Mouse (Mus musculus) telencephalon, adult 2 months (tissue): ENCODE data around the gene Suz12.
"Not testable (repeated sequence)": the region's sequence is repeated elsewhere in the genome, so short reads cannot be mapped to it uniquely, and the experiment has no call there.

Experiments used
- DNase-seq: peaks from one replicate; pipeline ENCODE4 v3.0.0-alpha.2; 2011; ENCODE audit warnings: low read depth, low spot score

Gene Suz12

DNA sequence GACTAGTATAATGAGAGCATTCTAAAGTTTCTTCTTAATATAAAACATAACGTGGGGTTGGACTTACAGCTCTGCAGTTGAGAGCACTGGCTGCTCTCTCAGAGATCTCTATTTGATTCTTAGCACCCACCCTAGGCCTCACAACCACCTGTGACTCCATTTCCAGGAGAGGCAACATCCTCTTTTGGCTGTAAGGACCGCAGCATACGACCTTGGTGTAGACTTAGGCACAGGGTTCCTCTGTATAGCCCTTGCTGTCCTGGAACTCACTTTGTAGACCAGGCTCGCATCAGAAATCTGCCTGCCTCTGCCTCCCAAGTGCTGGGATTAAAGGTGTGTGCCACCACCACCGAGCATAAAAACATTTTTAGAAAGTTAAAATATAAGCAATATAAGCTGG lies 1.3 kb upstream of the Suz12 start:
- no peak for DNase-seq

DNA sequence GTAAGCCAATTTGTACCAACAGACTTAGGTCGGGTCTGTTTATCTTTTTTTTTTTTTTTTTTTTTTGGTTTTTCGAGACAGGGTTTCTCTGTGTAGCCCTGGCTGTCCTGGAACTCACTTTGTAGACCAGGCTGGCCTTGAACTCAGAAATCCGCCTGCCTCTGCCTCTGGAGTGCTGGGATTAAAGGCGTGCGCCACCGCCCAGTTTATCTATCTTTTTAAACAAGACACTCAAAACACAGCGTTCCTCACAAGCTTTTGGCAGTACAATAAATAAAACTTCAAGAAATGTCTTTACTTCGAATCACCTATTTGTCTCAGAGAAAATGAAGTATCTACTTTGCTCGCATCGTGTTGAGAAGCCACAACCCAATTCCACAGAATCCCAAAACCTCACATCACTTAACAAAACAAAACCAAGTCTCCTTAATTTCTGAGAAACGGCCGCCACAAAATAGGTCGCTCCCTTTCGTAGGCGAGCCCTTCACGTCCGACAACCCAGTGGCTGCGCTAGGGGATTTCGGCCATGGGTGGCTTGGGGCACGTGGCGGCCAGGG lies 793 bp upstream of the Suz12 start:
- DNase-seq, result no peak

DNA sequence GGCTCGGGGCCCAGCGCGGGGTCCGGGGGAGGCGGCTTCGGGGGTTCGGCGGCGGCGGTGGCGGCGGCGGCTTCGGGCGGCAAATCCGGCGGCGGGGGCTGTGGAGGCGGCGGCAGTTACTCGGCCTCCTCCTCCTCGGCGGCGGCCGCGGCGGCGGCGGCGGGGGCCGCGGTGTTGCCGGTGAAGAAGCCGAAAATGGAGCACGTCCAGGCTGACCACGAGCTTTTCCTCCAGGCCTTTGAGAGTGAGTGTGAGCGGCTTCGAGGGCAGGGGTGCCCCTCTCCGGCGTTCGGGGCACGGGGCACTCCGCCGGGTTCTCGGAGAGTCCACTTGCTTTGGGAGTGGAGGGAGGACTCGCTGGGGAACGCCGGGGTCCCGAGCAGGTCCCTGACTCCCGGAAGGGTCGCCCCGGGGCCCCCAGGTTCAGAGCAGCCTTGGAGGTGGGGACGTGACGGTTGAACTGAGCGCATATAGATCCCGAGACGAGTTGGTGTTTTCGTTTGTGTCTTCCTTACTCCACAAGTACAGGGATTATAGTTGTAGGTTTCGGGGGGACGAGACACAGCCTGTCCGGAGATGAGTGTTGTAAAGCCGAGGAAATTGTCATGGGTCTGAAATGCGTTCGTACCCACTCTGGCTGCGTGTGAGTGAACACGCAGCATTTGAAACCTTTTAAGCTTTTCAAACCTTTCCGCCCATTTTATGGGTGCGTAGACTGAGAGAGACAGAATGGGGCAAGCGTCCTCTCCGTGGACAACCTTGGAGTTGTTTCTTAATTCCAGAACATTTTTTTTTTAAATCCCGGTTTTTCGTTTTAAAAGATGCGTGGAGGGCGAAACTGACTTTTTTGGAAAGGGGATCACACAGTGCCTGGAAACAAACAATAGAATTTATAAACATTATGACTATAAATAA lies 707 bp downstream of the Suz12 start:
- no peak for DNase-seq

- DNase-seq, result no peak
These were observed 1.5 kb downstream of the Suz12 start for GRCm38 (mm10) chr11:79994271-79994988.

GRCm38 (mm10) chr11:80016533-80016932 lies 23.6 kb downstream of the Suz12 start:
- not testable (repeated sequence) for DNase-seq

- DNase-seq, result no peak
These were observed 26.9 kb downstream of the Suz12 start for GRCm38 (mm10) chr11:80019792-80020191.

- DNase-seq, result no peak
These were observed 28.4 kb downstream of the Suz12 start for GRCm38 (mm10) chr11:80021306-80021705.

DNA sequence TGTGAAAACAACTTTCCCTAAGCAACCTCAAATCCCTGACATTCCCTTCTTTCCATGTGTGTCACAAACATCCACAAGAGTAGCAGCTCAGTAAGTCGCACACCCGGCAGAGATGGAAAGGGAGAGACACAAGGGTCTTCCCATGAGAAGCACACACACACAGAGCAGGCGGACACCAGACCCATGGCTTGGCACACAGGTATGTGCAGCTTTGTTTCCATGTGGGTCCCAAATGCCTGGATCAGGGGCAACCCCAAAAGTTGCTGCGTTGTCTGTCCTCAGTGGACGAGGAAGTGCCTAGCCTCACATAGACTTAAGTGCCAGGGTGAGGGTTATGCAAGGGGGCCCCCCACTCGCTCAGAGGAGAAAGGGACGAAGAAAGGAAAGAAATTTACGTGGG lies 44.6 kb downstream of the Suz12 start:
- no peak for DNase-seq

DNA sequence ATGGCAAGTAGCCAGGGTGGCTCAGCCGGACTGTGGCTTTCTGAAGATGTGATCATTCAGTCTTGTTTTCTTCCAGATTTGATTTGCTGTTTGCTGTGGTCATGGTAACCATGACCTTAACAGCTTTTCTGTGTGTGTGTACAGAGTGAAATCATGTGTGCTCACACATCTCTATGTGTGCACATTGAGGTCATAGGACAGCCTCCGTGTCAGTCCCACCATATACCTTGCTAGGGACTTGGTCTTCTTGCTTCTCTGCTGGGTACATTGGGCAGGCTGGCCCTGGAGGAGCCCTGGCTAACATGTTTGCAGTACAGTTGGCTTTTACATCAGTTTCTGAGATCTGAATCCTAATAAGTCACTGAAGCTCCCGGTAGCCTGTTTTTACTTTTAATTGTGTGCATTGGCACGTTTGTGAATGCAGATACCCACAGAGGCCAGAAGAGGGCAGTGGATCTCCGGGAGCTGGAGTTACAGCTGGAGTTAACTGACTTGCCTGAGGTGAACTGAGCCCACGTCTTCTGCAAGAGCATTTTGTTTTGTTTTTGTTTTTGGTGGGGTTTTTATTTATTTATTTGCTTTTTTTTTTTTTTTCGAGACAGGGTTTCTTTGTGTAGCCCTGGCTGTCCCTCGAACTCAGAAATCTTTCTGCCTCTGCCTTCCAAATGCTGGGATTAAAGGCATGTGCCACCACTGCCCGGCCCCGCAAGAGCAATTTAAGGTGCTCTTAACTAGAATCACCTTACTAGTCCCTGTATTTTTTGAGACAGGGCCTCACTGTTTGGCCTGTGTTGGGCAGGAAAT lies 49.9 kb downstream of the Suz12 start:
- no peak for DNase-seq

- no peak for DNase-seq
These were observed 50.5 kb downstream of the Suz12 start for GRCm38 (mm10) chr11:80043419-80043817.

DNA sequence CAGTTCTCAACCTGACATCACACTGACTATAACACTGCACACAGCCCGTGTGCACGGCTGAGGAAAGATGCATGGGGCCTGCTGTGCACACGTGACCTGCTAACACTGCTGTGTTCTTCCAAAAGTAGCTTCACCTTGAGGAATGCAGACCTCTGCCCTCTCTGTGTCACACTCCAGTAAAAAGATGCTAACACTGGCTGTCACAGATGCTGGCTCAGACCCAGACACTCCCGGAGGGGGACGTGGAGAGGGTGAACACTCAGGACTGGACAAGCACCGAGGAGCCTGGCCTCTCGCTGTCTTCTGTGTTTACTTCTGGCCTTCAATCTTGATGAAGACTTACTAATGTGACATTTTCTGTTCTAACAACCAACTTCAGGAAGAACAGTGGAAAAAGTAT lies 54.0 kb downstream of the Suz12 start:
- no peak for DNase-seq

- DNase-seq, result no peak
These were observed 57.2 kb downstream of the Suz12 start for GRCm38 (mm10) chr11:80050088-80050487.

- DNase-seq, result no peak
These were observed 59.5 kb downstream of the Suz12 start for GRCm38 (mm10) chr11:80052456-80052855.

DNA sequence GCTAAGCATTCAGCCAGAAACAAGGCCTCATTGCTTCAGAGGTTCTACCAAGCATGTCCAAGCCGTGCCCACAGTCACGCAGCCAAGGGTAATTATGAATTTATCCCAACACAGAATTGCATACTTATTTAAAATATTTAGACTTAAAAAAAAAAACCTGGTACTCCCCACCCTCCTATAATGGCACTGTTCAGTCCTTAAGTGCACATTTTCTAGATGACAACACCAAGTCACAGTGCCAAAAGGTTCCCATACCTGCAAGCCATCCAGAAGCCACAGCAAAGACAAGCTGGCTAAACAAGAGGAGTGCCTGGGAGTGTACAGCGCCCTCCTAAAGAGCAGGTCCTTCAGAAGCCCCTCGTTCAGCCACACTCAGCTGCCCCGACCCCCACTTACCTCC lies 60.3 kb downstream of the Suz12 start:
- DNase-seq, result no peak

DNA sequence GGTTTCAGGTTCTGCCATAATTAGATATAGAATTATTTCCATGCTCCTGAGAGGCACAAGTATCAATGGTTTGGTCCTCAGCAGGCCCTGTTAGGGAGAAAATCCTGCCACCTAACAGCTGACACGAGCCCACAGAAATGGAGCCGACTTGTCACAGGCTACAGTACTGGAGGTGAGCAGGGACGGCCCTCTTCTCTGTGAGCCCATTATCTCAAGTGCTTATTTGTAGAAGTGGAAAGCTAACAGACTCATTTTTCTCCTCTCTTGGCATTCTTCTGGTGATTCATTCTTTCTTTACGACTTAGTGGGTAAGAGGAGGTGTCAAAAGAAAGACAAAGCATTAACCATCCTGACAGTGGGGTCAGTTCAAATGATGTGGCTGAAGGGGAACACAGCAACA lies 61.8 kb downstream of the Suz12 start:
- no peak for DNase-seq

- DNase-seq, result no peak
These were observed 63.2 kb downstream of the Suz12 start for GRCm38 (mm10) chr11:80056141-80056540.

GRCm38 (mm10) chr11:80062159-80062558 lies 69.3 kb downstream of the Suz12 start:
- DNase-seq, result peak; percentile 46

DNA sequence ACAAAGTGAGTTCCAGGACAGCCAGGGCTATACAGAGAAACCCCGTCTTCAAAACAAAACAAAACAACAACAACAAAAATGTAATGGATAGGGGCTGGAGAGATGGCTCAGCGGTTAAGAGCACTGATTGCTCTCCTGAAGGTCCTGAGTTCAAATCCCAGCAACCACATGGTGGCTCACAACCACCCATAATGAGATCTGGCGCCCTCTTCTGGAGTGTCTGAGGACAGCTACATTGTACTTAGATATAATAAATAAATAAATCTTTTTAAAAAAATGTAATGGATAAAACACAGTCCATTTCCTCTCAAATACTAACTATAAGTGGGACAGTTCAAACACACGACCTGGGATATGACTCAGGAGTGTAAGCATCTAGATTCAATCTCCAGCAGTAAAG lies 73.5 kb downstream of the Suz12 start:
- not testable (repeated sequence) for DNase-seq

DNA sequence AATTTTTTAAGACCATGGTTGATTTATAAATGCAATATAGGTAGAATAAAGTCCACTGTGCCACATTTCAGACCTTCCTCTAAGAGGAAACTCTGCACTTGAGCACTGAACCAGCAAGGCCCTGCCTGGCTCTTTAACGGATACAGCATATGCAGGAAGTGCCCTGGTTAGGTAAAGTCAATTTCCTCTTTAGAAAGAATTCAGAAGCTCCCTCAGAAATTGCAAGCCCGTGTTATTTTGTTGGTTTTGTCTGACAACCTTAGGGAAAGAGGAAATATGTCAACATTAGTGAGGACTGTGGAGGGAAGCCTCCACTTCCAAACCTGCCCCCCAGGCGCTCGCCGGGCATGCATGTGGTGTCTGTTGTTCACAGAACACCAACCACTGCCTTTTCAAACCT lies 74.7 kb downstream of the Suz12 start:
- DNase-seq, result no peak

GRCm38 (mm10) chr11:80069815-80070214 lies 76.9 kb downstream of the Suz12 start:
- DNase-seq, result no peak

- no peak for DNase-seq
These were observed 78.1 kb downstream of the Suz12 start for GRCm38 (mm10) chr11:80071039-80071438.

DNA sequence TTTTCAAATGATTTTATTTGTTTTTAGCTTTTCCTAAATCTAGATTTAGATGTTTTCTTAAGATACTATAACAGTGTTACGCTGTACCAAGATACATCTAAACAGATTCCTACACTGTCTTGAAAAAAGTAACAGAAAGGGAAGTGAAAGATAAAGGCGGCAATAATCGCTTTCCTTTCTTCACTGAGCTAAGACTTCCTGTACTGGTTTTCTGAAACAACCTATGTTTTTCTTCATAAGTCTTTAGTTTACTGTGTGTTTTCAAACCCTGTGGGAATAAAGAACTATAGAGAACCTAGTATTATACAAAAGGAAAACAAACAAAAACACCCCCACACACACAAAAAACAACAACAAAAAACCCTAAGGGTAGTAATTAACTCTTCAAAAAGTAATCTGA lies 79.5 kb downstream of the Suz12 start:
- no peak for DNase-seq
